8 mouse cellular contexts compared by ENCODE assay signal in genomic region chr11:78497544-78498522, GRCm38 (mm10). TPM values are rescaled to one million over a fixed set of nuclear protein-coding genes. Genes with fewer than 3 reads are reported as not detected.
DNase-seq lines count a peak whose midpoint lies in the region; ATAC-seq lines count a peak whose summit lies in the region.

TSS of gene Sarm1 (minus strand) at chr11:78497754.

- no peaks in the 10 kb centered on the region for H3K79me2 ChIP-seq in macrophage (ENCODE audit: inconsistent target)

- no peaks in the 10 kb centered on the region for H3K9me3 ChIP-seq in hindbrain, embryonic 16.5 days (ENCODE audit: control insufficient read depth, low read length)

- peak; percentile 98 for DNase-seq in T-cell, adult 2 months (ENCODE audit: low spot score)
- DNase-seq in cerebellum, postnatal 36 days: peak; percentile 96 to 99
- DNase-seq in frontal cortex, postnatal 36 days (ENCODE audit: low spot score in 2 of 2): peak; percentile 96
- peak; percentile 96 for DNase-seq in left cerebral cortex, adult 18-20 months (ENCODE audit: low spot score in 2 of 2)
- DNase-seq in right cerebral cortex, adult 18-20 months: peak; percentile 96
- DNase-seq in urinary bladder, postnatal 10 days (ENCODE audit: low spot score): peak; percentile 38

- H3K27ac ChIP-seq in hindbrain, embryonic 16.5 days (ENCODE audit: low read depth, low read length): peak within 1 kb of the TSS; percentile 93
- H3K27ac ChIP-seq in macrophage: no peak within 1 kb of the TSS

- peaks cover 3% of the 10 kb centered on the region; the same call in 1 of the 2 replicates for H3K27me3 ChIP-seq in hindbrain, embryonic 16.5 days (replicated peaks; ENCODE audit: control insufficient read depth, insufficient read depth, low read length)

- WGBS in hindbrain, embryonic 16.5 days: 3% methylated on average over 36 of the region's 36 CpGs
- 4% methylated on average over 36 of the region's 36 CpGs for WGBS in macrophage (ENCODE audit: missing documents)

- peak within 1 kb of the TSS; percentile 73 for H3K4me2 ChIP-seq in hindbrain, embryonic 16.5 days (ENCODE audit: low read length)

- peak within 1 kb of the TSS; percentile 86 for H3K9ac ChIP-seq in hindbrain, embryonic 16.5 days (ENCODE audit: low read depth, low read length)

- peaks cover 15% of the 10 kb centered on the region for H3K4me1 ChIP-seq in hindbrain, embryonic 16.5 days (ENCODE audit: control insufficient read depth, insufficient read depth, low read depth, low read length)

- H3K36me3 ChIP-seq in hindbrain, embryonic 16.5 days (ENCODE audit: control insufficient read depth, insufficient read depth, low read length): no peaks in the 10 kb centered on the region
- no peaks in the 10 kb centered on the region for H3K36me3 ChIP-seq in macrophage (ENCODE audit: inconsistent target)

- peak; percentile 96 for ATAC-seq in hindbrain, embryonic 16.5 days

- H3K4me3 ChIP-seq in hindbrain, embryonic 16.5 days (ENCODE audit: low read length): peak within 1 kb of the TSS; percentile 80
- H3K4me3 ChIP-seq in macrophage (ENCODE audit: inconsistent target): peak within 1 kb of the TSS; percentile 23; the same call in 1 of the 2 replicates

RNA-seq across cellular contexts. Expression of gene Sarm1, which starts in this region (rescaled TPM):
- polyA plus RNA-seq in hindbrain, embryonic 16.5 days (2015; fragmentation: Nextera tagmentation; extraction: Ambion mirVana): 43.5 and 51.3 TPM in 2 replicates
- total RNA-seq in left cerebral cortex, adult 18-20 months (2021): 10 to 100 TPM; 31.3 to 32.5 TPM
- total RNA-seq in macrophage (2018; cell fraction: chromatin; rRNA removed): under 1 TPM in 4 of 26 experiments, not detected in 22; 0.19 to 0.73 (median 0.49) TPM
- total RNA-seq in macrophage (2018; cell fraction: cytosol; rRNA removed): under 1 TPM in 19 of 26 experiments, not detected in 7; 0.03 to 0.35 (median 0.09) TPM
- total RNA-seq in macrophage (2018; cell fraction: nucleus; rRNA removed): 1 to 10 TPM in 1 of 26 experiments, under 1 TPM in 3, not detected in 22; 0.20 to 1.0 (median 0.29) TPM
- 0.04 to 0.16 TPM (median 0.12 TPM) in 3 replicates for polyA plus RNA-seq in macrophage (2018)

Comparison
In these comparisons a context has a peak if more than half of its experiments do, and no peak if none do; other contexts are left out.
1. RNA of gene Sarm1 (polyA plus RNA-seq): 43.5 to 51.3 TPM in hindbrain, embryonic 16.5 days; 0.04 to 0.16 TPM in macrophage; every median in the first group is over 10 times any median in the second.
2. DNase-seq: peak in every context shown above with its lines; median percentile 98 in T-cell, adult 2 months; 98 in cerebellum, postnatal 36 days; 96 in frontal cortex, postnatal 36 days; 96 in left cerebral cortex, adult 18-20 months; 96 in right cerebral cortex, adult 18-20 months; 38 in urinary bladder, postnatal 10 days.